Mouse (Mus musculus): Measurements from ENCODE around the gene Slc36a1. TPM values are rescaled to one million over a fixed set of nuclear protein-coding genes. Genes with fewer than 3 reads are reported as not detected.

The Slc36a1 gene
- polyA plus RNA-seq, 1 experiment from 2014 or later = 0.93 TPM

GRCm38 (mm10) chr11:55183124-55183523 lies 21.0 kb upstream of the Slc36a1 start:
- Histone ChIP-seq H3K27me3 (ENCODE audit: control insufficient read depth, insufficient read depth, low read length) (no peaks in the 10 kb centered on the region), H3K4me2 (replicated peaks; ENCODE audit: low read depth) (no peak overlapping the region), H3K9ac (ENCODE audit: low read length) (no peak overlapping the region), H3K4me3 (ENCODE audit: low read depth, low read length) (no peak overlapping the region), H3K27ac (replicated peaks) (no peak overlapping the region), H3K9me3 (ENCODE audit: control insufficient read depth, low read length) (no peaks in the 10 kb centered on the region), H3K36me3 (ENCODE audit: control insufficient read depth, insufficient read depth, low read length) (no peaks in the 10 kb centered on the region), H3K4me1 (replicated peaks; ENCODE audit: control insufficient read depth, insufficient read depth) (no peaks in the 10 kb centered on the region)
- no peak for DNase-seq (ENCODE audit: low spot score)
- WGBS = 41% methylated on average over 7 of the region's 7 CpGs
- ATAC-seq (ENCODE audit: low FRiP score, low TSS enrichment) = no peak
- TF ChIP-seq CTCF (IDR thresholded peaks at IDR 0.05; ENCODE audit: low read depth) (no peak), EP300 (optimal IDR thresholded peaks at IDR 0.05) (no peak)

DNA sequence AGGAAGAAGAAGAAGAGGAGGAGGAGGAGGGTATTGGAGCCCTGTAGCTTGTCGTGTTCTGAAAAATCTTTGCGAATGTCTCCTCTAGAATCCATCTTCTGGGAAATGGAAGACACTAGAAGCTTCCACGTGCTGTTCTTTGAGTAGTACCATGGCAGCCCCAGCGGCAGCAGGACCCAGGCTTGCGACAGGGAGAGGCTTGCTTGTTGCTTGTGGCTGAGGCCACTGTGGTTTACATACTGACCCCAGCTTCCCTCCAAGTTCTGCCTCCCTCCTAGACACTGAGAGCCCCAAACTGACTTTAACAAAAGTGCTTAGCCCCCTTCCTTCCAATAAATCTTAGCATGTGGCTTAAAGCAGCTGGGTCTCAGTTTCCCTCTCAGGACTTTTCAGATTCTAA lies 19.9 kb upstream of the Slc36a1 start:
- TF ChIP-seq EP300 (optimal IDR thresholded peaks at IDR 0.05) (no peak), CTCF (IDR thresholded peaks at IDR 0.05; ENCODE audit: low read depth) (no peak)
- no peaks in the 10 kb centered on the region for H3K36me3 ChIP-seq (ENCODE audit: control insufficient read depth, insufficient read depth, low read length)
- no peaks in the 10 kb centered on the region for H3K27me3 ChIP-seq (ENCODE audit: control insufficient read depth, insufficient read depth, low read length)
- H3K9me3 ChIP-seq (ENCODE audit: control insufficient read depth, low read length) = no peaks in the 10 kb centered on the region
- WGBS = 83% methylated on average over 5 of the region's 5 CpGs
- no peak for DNase-seq (ENCODE audit: low spot score)
- H3K4me1 ChIP-seq (replicated peaks; ENCODE audit: control insufficient read depth, insufficient read depth) = no peaks in the 10 kb centered on the region
- no peak for ATAC-seq (ENCODE audit: low FRiP score, low TSS enrichment)
- H3K9ac ChIP-seq (ENCODE audit: low read length) = no peak overlapping the region
- H3K27ac ChIP-seq (replicated peaks) = no peak overlapping the region
- no peak overlapping the region for H3K4me3 ChIP-seq (ENCODE audit: low read depth, low read length)
- no peak overlapping the region for H3K4me2 ChIP-seq (replicated peaks; ENCODE audit: low read depth)

DNA sequence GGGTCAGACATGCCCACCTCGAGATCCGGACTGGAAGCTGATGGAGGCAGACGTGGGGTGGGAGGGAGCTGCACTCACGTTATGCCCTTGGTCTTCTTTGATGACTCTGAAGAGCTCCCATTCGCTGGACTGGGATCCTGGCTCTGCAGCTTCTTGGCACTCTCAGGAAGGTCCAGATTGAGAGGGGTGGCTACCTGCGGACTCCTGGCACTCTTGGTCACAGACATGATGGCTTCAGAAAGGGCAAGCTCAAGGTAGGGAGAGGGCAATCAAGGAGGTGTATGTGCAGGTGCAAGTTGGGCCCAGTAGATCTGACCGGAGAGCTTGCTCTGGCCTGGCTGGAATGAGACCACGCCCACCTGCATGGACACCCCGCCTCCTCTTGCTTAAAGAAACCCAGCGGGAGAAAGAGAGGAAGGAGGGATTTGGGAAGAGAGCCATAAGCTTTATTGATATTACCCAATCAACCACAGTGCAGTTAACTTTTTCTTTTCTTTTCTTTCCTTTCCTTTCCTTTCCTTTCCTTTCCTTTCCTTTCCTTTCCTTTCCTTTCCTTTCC lies 19.3 kb upstream of the Slc36a1 start, which contains the start of gene Slc36a2:
Gene Slc36a2 (minus strand): TSS at position 345 of the 559 bp plus-strand sequence.
- 29% methylated on average over 10 of the region's 10 CpGs for WGBS
- DNase-seq (ENCODE audit: low spot score) (peak; percentile 45), ATAC-seq (ENCODE audit: low FRiP score, low TSS enrichment) (no peak)
- Histone ChIP-seq H3K4me2 (replicated peaks; ENCODE audit: low read depth) (no peak within 1 kb of the TSS), H3K36me3 (ENCODE audit: control insufficient read depth, insufficient read depth, low read length) (no peaks in the 10 kb centered on the region), H3K27ac (replicated peaks) (no peak within 1 kb of the TSS), H3K4me1 (replicated peaks; ENCODE audit: control insufficient read depth, insufficient read depth) (no peaks in the 10 kb centered on the region), H3K4me3 (ENCODE audit: low read depth, low read length) (no peak within 1 kb of the TSS), H3K27me3 (ENCODE audit: control insufficient read depth, insufficient read depth, low read length) (no peaks in the 10 kb centered on the region), H3K9ac (ENCODE audit: low read length) (no peak within 1 kb of the TSS), H3K9me3 (ENCODE audit: control insufficient read depth, low read length) (no peaks in the 10 kb centered on the region)
- TF ChIP-seq CTCF (IDR thresholded peaks at IDR 0.05; ENCODE audit: low read depth) = no peak
- no peak for TF ChIP-seq EP300 (optimal IDR thresholded peaks at IDR 0.05)

GRCm38 (mm10) chr11:55187292-55187691 lies 16.9 kb upstream of the Slc36a1 start:
- Histone ChIP-seq H3K9me3 (ENCODE audit: control insufficient read depth, low read length) (no peaks in the 10 kb centered on the region), H3K4me2 (replicated peaks; ENCODE audit: low read depth) (no peak overlapping the region), H3K4me1 (replicated peaks; ENCODE audit: control insufficient read depth, insufficient read depth) (no peaks in the 10 kb centered on the region), H3K9ac (ENCODE audit: low read length) (no peak overlapping the region), H3K27ac (replicated peaks) (no peak overlapping the region), H3K4me3 (ENCODE audit: low read depth, low read length) (no peak overlapping the region), H3K27me3 (ENCODE audit: control insufficient read depth, insufficient read depth, low read length) (no peaks in the 10 kb centered on the region), H3K36me3 (ENCODE audit: control insufficient read depth, insufficient read depth, low read length) (no peaks in the 10 kb centered on the region)
- DNase-seq (ENCODE audit: low spot score) = no peak
- 77% methylated on average over 4 of the region's 4 CpGs for WGBS
- TF ChIP-seq EP300 (optimal IDR thresholded peaks at IDR 0.05) (no peak), CTCF (IDR thresholded peaks at IDR 0.05; ENCODE audit: low read depth) (no peak)
- ATAC-seq (ENCODE audit: low FRiP score, low TSS enrichment) = no peak

DNA sequence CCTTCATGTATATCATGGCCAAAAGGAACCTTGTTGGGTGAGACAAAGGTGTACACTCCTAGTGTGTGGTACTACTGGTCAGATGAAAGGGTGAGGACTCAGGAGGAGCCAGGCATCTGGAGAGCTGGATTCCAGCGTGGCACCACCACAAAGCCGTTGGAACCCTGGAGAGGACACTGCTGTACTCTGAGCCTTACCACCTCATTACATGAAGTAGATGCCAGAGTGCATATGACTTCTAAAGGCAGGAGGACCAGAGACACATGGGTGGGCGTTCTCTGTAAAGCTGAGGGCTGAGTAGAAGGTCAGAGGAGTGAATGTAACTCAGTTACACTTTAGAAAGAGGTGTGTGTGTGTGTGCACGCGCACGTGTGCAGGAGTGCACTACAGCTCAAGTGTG lies 16.4 kb upstream of the Slc36a1 start:
- Histone ChIP-seq H3K4me3 (ENCODE audit: low read depth, low read length) (no peak overlapping the region), H3K27me3 (ENCODE audit: control insufficient read depth, insufficient read depth, low read length) (no peaks in the 10 kb centered on the region), H3K27ac (replicated peaks) (no peak overlapping the region), H3K36me3 (ENCODE audit: control insufficient read depth, insufficient read depth, low read length) (no peaks in the 10 kb centered on the region), H3K4me2 (replicated peaks; ENCODE audit: low read depth) (no peak overlapping the region), H3K9ac (ENCODE audit: low read length) (no peak overlapping the region), H3K9me3 (ENCODE audit: control insufficient read depth, low read length) (no peaks in the 10 kb centered on the region), H3K4me1 (replicated peaks; ENCODE audit: control insufficient read depth, insufficient read depth) (no peaks in the 10 kb centered on the region)
- ATAC-seq (ENCODE audit: low FRiP score, low TSS enrichment) = no peak
- TF ChIP-seq EP300 (optimal IDR thresholded peaks at IDR 0.05) (no peak), CTCF (IDR thresholded peaks at IDR 0.05; ENCODE audit: low read depth) (no peak)
- 88% methylated on average over 6 of the region's 6 CpGs for WGBS
- DNase-seq (ENCODE audit: low spot score) = no peak

- no peaks in the 10 kb centered on the region for H3K4me1 ChIP-seq (replicated peaks; ENCODE audit: control insufficient read depth, insufficient read depth)
- H3K9me3 ChIP-seq (ENCODE audit: control insufficient read depth, low read length) = no peaks in the 10 kb centered on the region
- H3K4me3 ChIP-seq (ENCODE audit: low read depth, low read length) = no peak overlapping the region
- H3K27ac ChIP-seq (replicated peaks) = no peak overlapping the region
- no peak for ATAC-seq (ENCODE audit: low FRiP score, low TSS enrichment)
- DNase-seq (ENCODE audit: low spot score) = no peak
- no peak for TF ChIP-seq CTCF (IDR thresholded peaks at IDR 0.05; ENCODE audit: low read depth)
- no peak for TF ChIP-seq EP300 (optimal IDR thresholded peaks at IDR 0.05)
- 74% methylated on average over 3 of the region's 3 CpGs for WGBS
- no peaks in the 10 kb centered on the region for H3K36me3 ChIP-seq (ENCODE audit: control insufficient read depth, insufficient read depth, low read length)
- H3K4me2 ChIP-seq (replicated peaks; ENCODE audit: low read depth) = no peak overlapping the region
- no peak overlapping the region for H3K9ac ChIP-seq (ENCODE audit: low read length)
- no peaks in the 10 kb centered on the region for H3K27me3 ChIP-seq (ENCODE audit: control insufficient read depth, insufficient read depth, low read length)
Measured at GRCm38 (mm10) chr11:55190216-55190615, 13.9 kb upstream of the Slc36a1 start.

Data from stomach, postnatal 0 days (tissue).